Mouse (Mus musculus): ENCODE data around the gene Agbl4. TPM values are rescaled to one million over a fixed set of nuclear protein-coding genes. Genes with fewer than 3 reads are reported as not detected.

The Agbl4 gene
- total RNA-seq, 4 experiments from 2014 or later, result 21.6 to 24.3 (median 23.9) TPM

GRCm38 (mm10) chr4:111442435-111443238 is 1045.2 kb downstream of the Agbl4 start:
- DNase-seq (ENCODE audit: low spot score in 2 of 2), result no peak

GRCm38 (mm10) chr4:111443906-111444615 is 1046.6 kb downstream of the Agbl4 start:
- DNase-seq (ENCODE audit: low spot score in 2 of 2), result peak in 1 of 2 experiments; percentile 64

GRCm38 (mm10) chr4:111444616-111445160 is 1047.2 kb downstream of the Agbl4 start:
- no peak for DNase-seq (ENCODE audit: low spot score in 2 of 2)

DNA sequence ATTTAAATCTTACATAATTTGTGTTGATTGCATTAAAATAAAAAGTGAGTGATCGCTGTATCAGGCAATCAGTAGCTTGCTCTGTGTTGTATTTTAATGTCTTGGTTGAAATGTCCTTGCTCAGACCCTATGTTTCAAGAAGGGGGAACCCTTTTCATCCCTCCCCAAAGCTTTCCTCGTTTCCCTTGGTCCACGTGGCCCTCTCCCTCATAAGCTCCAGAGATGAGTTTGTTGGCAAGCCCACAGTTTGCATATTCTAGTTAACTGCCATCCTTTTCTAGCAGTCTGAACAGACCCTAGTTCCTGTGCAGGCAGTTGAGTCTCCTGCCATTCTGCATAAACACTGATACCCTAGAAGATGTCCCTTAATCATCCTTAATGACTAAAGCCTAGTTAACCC is 1050.5 kb downstream of the Agbl4 start:
- no peak for DNase-seq (ENCODE audit: low spot score in 2 of 2)

DNA sequence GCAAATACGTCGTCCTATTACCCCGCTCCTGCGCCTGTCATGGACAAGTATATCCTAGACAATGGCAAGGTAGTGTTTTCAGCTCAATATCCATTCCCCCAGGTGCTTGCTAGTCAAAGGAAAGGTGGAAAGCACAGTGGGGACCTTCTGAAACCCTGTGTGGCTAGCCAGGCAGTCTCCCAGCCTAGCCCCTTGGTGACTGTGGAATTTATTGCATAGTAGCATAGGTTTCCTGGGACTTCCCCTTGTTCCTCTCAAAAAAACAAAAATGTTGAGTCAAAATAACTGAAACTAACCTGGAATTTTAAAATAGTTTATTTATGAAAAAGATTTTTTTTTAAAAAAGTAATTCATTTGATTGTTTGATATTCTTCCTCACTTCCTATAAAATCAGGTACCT is 1051.1 kb downstream of the Agbl4 start:
- no peak for DNase-seq (ENCODE audit: low spot score in 2 of 2)

DNA sequence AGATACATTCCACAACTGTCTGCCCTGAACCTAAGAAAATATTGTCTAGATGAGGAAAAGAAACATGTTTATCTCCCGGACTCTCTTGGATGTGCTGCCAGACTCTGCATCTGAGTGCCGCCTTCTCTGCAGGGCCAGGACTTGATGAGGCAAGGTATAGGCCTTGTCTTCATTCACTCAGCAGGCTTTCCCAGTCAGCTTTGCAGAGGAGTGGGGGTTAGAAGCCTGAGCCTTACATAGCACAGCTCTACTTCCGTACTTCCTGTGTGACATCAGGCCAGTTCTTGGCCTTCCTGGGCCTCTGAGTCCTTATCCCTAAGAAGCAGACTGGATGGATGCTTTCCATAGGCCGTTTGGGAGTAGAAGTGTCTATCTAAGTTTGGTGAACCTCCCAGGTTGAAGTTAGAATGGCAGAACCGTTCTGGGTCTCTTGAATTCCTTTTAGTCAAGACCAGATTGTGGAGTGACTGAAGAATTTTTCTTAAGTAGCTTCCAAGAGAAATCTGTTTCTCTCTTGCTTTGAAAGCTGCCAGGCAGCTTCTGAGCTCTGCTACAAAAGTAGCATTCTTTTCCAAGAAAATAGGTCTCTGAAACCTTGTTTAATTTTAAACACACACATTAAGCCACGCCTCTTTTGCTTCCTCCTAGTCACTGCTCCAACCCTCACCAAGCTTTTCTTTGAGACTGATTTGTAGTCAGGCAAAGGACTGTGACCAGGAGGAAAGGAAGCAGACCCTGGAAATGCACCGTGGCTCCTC is 1052.2 kb downstream of the Agbl4 start:
- DNase-seq (ENCODE audit: low spot score in 2 of 2), result no peak

- no peak for DNase-seq (ENCODE audit: low spot score in 2 of 2)
Measured at GRCm38 (mm10) chr4:111451283-111451918, 1053.9 kb downstream of the Agbl4 start.

DNA sequence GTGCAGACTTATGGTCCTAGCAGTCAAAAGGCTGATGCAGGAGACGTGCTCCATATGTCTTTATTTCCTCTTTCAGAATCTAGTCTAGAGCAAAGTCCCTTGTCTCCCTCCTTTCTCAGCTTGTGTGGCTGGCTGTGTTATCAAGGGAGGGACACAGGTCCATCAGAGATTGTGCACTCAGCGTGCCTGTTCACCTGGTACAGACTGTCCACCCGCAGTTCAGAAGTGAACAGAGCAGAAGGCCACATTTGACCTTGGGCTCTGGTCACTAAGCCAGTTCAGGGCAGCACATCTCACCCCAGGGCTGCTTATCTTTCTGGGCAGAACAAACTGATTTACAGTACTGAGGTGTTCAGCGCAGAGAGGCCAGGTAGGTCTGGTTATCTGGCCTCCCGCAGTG is 1054.7 kb downstream of the Agbl4 start:
- no peak for DNase-seq (ENCODE audit: low spot score in 2 of 2)

GRCm38 (mm10) chr4:111453275-111453674 is 1055.8 kb downstream of the Agbl4 start:
- no peak for DNase-seq (ENCODE audit: low spot score in 2 of 2)

GRCm38 (mm10) chr4:111455621-111456020 is 1058.2 kb downstream of the Agbl4 start:
- DNase-seq (ENCODE audit: low spot score in 2 of 2), result no peak

DNA sequence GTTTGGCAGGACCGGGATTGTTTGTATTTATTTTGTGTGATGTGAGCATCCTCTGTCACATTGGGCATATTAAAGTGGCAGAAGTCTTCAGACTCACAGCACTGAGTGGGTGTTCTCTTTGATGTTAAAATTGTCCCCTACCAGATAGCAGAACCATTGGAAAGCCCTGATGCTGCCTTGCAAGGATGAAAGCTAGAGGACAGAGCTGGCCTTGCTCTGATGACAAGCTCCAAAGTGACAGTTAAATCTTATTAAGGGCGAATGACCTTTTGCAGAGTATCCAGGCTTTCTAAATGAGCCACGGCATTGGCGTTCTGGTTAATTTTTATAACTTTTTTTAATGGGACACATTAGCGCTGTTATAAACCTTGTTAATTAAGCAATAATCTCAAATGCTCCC is 1060.1 kb downstream of the Agbl4 start:
- DNase-seq (ENCODE audit: low spot score in 2 of 2), result no peak

- no peak for DNase-seq (ENCODE audit: low spot score in 2 of 2)
Measured at GRCm38 (mm10) chr4:111467293-111467773, 1069.9 kb downstream of the Agbl4 start.

- DNase-seq (ENCODE audit: low spot score in 2 of 2), result no peak
Measured at GRCm38 (mm10) chr4:111467796-111468195, 1070.3 kb downstream of the Agbl4 start.

- no peak for DNase-seq (ENCODE audit: low spot score in 2 of 2)
Measured at GRCm38 (mm10) chr4:111469847-111470246, 1072.4 kb downstream of the Agbl4 start.

GRCm38 (mm10) chr4:111471726-111472125 is 1074.3 kb downstream of the Agbl4 start:
- DNase-seq (ENCODE audit: low spot score in 2 of 2), result no peak

- no peak for DNase-seq (ENCODE audit: low spot score in 2 of 2)
Measured at GRCm38 (mm10) chr4:111472511-111472910, 1075.0 kb downstream of the Agbl4 start.

- no peak for DNase-seq (ENCODE audit: low spot score in 2 of 2)
Measured at GRCm38 (mm10) chr4:111473014-111473413, 1075.6 kb downstream of the Agbl4 start.

- DNase-seq (ENCODE audit: low spot score in 2 of 2), result no peak
Measured at GRCm38 (mm10) chr4:111475374-111475971, 1078.0 kb downstream of the Agbl4 start.

GRCm38 (mm10) chr4:111477507-111477906 is 1080.0 kb downstream of the Agbl4 start:
- no peak for DNase-seq (ENCODE audit: low spot score in 2 of 2)

- DNase-seq (ENCODE audit: low spot score in 2 of 2), result no peak
Measured at GRCm38 (mm10) chr4:111483499-111483898, 1086.0 kb downstream of the Agbl4 start.

DNA sequence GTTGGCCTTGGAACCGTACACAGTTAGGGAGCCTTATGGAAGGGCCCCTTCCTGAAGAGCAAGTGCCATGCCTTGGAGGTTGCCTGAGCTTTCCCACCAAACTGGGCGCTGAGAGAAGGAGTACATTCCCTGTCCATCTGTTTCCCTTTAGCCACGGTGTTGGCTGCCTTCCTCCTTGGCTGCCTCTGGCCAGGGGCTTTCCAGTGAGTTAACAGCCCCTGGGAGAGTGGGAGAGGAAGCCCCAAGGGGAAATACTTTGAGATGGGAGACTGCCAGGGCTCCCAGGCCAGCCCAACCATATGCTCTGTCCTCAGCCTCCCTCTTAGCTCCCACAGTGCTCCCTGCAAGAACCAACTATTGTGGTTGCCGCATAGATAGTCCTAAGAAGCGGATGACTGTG is 1087.7 kb downstream of the Agbl4 start:
- no peak for DNase-seq (ENCODE audit: low spot score in 2 of 2)

Data from left cerebral cortex, adult 8-10 months (tissue).